Mouse (Mus musculus) heart, adult 2 months (tissue): ENCODE measurements around the gene Krt6a.

Experiments
- CTCF ChIP-seq: fragments of 200-600 bp; IDR thresholded peaks from 2 replicates; pipeline ENCODE4 v1.8.1; 2022; ENCODE audit warnings: antibody characterized with exemption, mild to moderate bottlenecking, moderate library complexity
- EP300 ChIP-seq: fragments of 200-500 bp; IDR thresholded peaks from 2 replicates; pipeline ENCODE4 v1.6.1; 2011; ENCODE audit warnings: low read depth, low read length, control low read depth; ENCODE audit not compliant: insufficient read depth
- POLR2A ChIP-seq: fragments of 200-500 bp; IDR thresholded peaks from 2 replicates; pipeline ENCODE4 v1.6.1; 2011; ENCODE audit warnings: mild to moderate bottlenecking, low read depth, low read length, control low read depth; ENCODE audit not compliant: insufficient read depth

DNA sequence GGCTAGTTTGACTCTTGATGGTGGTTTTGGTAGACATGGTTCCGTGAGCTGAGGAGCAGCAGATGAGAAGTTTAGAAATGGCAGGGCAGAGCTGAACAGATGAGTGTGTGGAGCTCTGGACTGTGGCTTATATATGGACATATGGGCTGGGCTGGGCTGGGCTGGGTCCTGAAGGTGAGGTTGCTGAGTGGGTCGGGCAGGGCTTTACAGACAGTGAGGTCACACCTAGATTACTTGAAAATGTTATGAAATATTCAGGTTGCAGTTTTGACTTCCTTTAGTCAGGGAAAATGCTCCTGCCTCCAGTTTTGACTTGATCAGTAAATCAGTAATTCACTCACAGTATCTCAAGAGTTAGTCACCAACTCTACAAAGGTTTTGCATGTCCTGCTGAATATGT, 13.9 kb downstream of the Krt6a start, which contains the start of gene Krt6b:
- TF ChIP-seq POLR2A (no peak), CTCF (no peak), EP300 (no peak)
